ENCODE assay signal across 18 mouse cellular contexts in the genomic region with DNA sequence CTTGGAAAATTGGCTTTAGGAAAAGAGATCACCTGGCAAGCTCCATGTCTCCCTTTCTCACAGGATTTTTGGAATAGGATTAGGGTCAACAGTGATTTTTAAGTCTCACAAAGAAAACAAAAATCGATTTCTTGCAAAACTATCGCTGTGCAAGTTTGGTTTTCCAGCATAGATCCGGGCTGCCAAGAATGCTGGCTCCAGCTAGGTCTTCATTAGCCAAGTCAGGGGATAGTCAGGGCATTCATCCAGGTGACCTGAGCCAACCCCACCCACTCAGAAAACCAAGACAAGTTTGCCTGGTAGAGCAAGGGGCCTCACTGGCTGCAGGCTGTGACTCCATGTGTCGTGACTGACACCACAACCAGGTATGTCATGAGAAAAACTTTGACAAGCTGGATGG.
DNase-seq lines count a peak whose midpoint lies in the region; ATAC-seq lines count a peak whose summit lies in the region.
"Had no signal": no experiment of that assay in that cellular context is flagged by ENCODE, and none has a peak within 500 bp of the region (broad histone marks: within the 10 kb centered on the region; RNA-seq: fewer than 3 reads in every experiment).

No protein-coding gene starts in this region.

- no peaks in the 10 kb centered on the region for H3K9me3 ChIP-seq in limb, embryonic 15.5 days
- no peaks in the 10 kb centered on the region for H3K9me3 ChIP-seq in limb, embryonic 10.5 days (replicated peaks)
- H3K9me3 ChIP-seq in neural tube, embryonic 15.5 days (replicated peaks): no peaks in the 10 kb centered on the region
- H3K9me3 ChIP-seq in hindbrain, embryonic 13.5 days: no peaks in the 10 kb centered on the region
- H3K9me3 ChIP-seq: G1E; heart, embryonic 15.5 days; liver, embryonic 13.5 days had no signal

- no peak overlapping the region for H3K4me2 ChIP-seq in limb, embryonic 15.5 days
- H3K4me2 ChIP-seq in neural tube, embryonic 15.5 days: no peak overlapping the region
- H3K4me2 ChIP-seq in hindbrain, embryonic 13.5 days: no peak overlapping the region
- H3K4me2 ChIP-seq: heart, embryonic 15.5 days; liver, embryonic 13.5 days had no signal

- H3K36me3 ChIP-seq in limb, embryonic 15.5 days: no peaks in the 10 kb centered on the region
- no peaks in the 10 kb centered on the region for H3K36me3 ChIP-seq in limb, embryonic 10.5 days
- H3K36me3 ChIP-seq in neural tube, embryonic 15.5 days: no peaks in the 10 kb centered on the region
- H3K36me3 ChIP-seq in hindbrain, embryonic 13.5 days: no peaks in the 10 kb centered on the region
- H3K36me3 ChIP-seq: G1E; heart, embryonic 15.5 days; liver, embryonic 13.5 days had no signal

- no peak overlapping the region for H3K9ac ChIP-seq in limb, embryonic 15.5 days
- no peak overlapping the region for H3K9ac ChIP-seq in neural tube, embryonic 15.5 days (replicated peaks)
- H3K9ac ChIP-seq in hindbrain, embryonic 13.5 days: no peak overlapping the region
- H3K9ac ChIP-seq: heart, embryonic 15.5 days; liver, embryonic 13.5 days had no signal

- no peaks in the 10 kb centered on the region for H3K4me1 ChIP-seq in limb, embryonic 15.5 days
- peaks cover 2% of the 10 kb centered on the region; the same call in 1 of the 2 replicates for H3K4me1 ChIP-seq in limb, embryonic 10.5 days
- no peaks in the 10 kb centered on the region for H3K4me1 ChIP-seq in neural tube, embryonic 15.5 days
- no peaks in the 10 kb centered on the region for H3K4me1 ChIP-seq in hindbrain, embryonic 13.5 days (replicated peaks)
- H3K4me1 ChIP-seq: heart, embryonic 15.5 days; liver, embryonic 13.5 days had no signal

- H3K27me3 ChIP-seq in limb, embryonic 15.5 days: no peaks in the 10 kb centered on the region
- H3K27me3 ChIP-seq in limb, embryonic 10.5 days (ENCODE audit: low read depth, poor library complexity, severe bottlenecking): no peaks in the 10 kb centered on the region
- H3K27me3 ChIP-seq in neural tube, embryonic 15.5 days (replicated peaks): no peaks in the 10 kb centered on the region
- H3K27me3 ChIP-seq in hindbrain, embryonic 13.5 days: no peaks in the 10 kb centered on the region
- H3K27me3 ChIP-seq: heart, embryonic 15.5 days; liver, embryonic 13.5 days had no signal

- 0 out of 2 replicates have a peak, but pooled peaks have one; percentile 35 for ATAC-seq in limb, embryonic 15.5 days (ENCODE audit: insufficient number of reproducible peaks, low FRiP score, low TSS enrichment, low read depth)
- ATAC-seq in neural tube, embryonic 15.5 days (ENCODE audit: low FRiP score): no peak
- ATAC-seq in hindbrain, embryonic 13.5 days (ENCODE audit: low FRiP score): no peak
- ATAC-seq: hindbrain, postnatal 0 days; lung, postnatal 0 days had no signal

- WGBS in limb, embryonic 15.5 days: 54% methylated on average over 4 of the region's 4 CpGs
- WGBS in limb, embryonic 10.5 days: 93% methylated on average over 4 of the region's 4 CpGs
- 91% methylated on average over 4 of the region's 4 CpGs for WGBS in neural tube, embryonic 15.5 days
- WGBS in hindbrain, embryonic 13.5 days: 94% methylated on average over 4 of the region's 4 CpGs

- H3K27ac ChIP-seq in limb, embryonic 15.5 days: no peak overlapping the region
- H3K27ac ChIP-seq in limb, embryonic 10.5 days: no peak overlapping the region
- H3K27ac ChIP-seq in neural tube, embryonic 15.5 days (replicated peaks): no peak overlapping the region
- H3K27ac ChIP-seq in hindbrain, embryonic 13.5 days: no peak overlapping the region
- H3K27ac ChIP-seq: heart, embryonic 15.5 days; hindbrain, postnatal 0 days; left cerebral cortex, adult 2 months; liver, embryonic 13.5 days had no signal

- H3K4me3 ChIP-seq in limb, embryonic 15.5 days: no peak overlapping the region
- H3K4me3 ChIP-seq in limb, embryonic 10.5 days: no peak overlapping the region
- H3K4me3 ChIP-seq in neural tube, embryonic 15.5 days (replicated peaks): no peak overlapping the region
- H3K4me3 ChIP-seq in hindbrain, embryonic 13.5 days: no peak overlapping the region
- H3K4me3 ChIP-seq: erythroblast, embryonic 14.5 days; heart, embryonic 15.5 days; left cerebral cortex, adult 2 months; liver, embryonic 13.5 days had no signal

- peak; percentile 15 to 24 for DNase-seq in heart, adult 18-20 months
- no peak for DNase-seq in heart, adult 8-10 months (ENCODE audit: low spot score)
- no peak for DNase-seq in limb, embryonic 10.5 days (ENCODE audit: low spot score)
- DNase-seq in fibroblast of lung, adult 2 months (ENCODE audit: low read depth): peak; percentile 44
- DNase-seq in gastrocnemius, postnatal 4 days (ENCODE audit: low spot score in 2 of 2): peak; percentile 21 to 37
- DNase-seq: cerebellum, adult 11-12 months; liver, embryonic 13.5 days; right cerebral cortex, postnatal 25 days; thymus, postnatal 14 days had no signal

Comparison
In these comparisons a context has a peak if more than half of its experiments do, and no peak if none do; other contexts are left out.
1. DNase-seq: peak in heart, adult 18-20 months (2 of 2), fibroblast of lung, adult 2 months (single experiment) and gastrocnemius, postnatal 4 days (2 of 2); none in heart, adult 8-10 months (single experiment) and limb, embryonic 10.5 days (single experiment).